Mouse (Mus musculus) CH12.LX (cell line): Measurements from ENCODE around the gene Rpl9-ps1. TPM values are rescaled to one million over a fixed set of nuclear protein-coding genes. Genes with fewer than 3 reads are reported as not detected.

Experiments used
- DNase-seq: peaks from one replicate; pipeline ENCODE4 v3.0.0-alpha.2; 2013; ENCODE audit errors: extremely low read depth
- H3K27ac ChIP-seq: 2 replicates; pipeline ENCODE4 v1.5.1; 2012; ENCODE audit warnings: low read depth, mild to moderate bottlenecking, control low read depth, moderate library complexity; ENCODE audit not compliant: insufficient read depth
- H3K27me3 ChIP-seq: replicated peaks from 2 replicates; pipeline ENCODE3; 2012; ENCODE audit warnings: inconsistent platforms
- H3K36me3 ChIP-seq, 2 experiments: replicated peaks in 1 of 2; 2 replicates each; pipeline versions ENCODE3 to v1.6.1; 2012; ENCODE audit warnings: inconsistent platforms in 1 of 2, low read length in 1 of 2, mild to moderate bottlenecking in 1 of 2, mixed read lengths in 1 of 2, moderate library complexity in 1 of 2; ENCODE audit not compliant: control insufficient read depth in 1 of 2, insufficient read depth in 1 of 2
- H3K4me1 ChIP-seq, 2 experiments: 2 replicates each; pipeline ENCODE4 v1.6.1; 2012; ENCODE audit warnings: inconsistent platforms in 1 of 2, moderate library complexity in 1 of 2; ENCODE audit not compliant: insufficient read depth in 2 of 2, control insufficient read depth in 1 of 2
- H3K4me2 ChIP-seq: 2 replicates; pipeline ENCODE4 v1.6.1; 2012; ENCODE audit warnings: low read depth, mild to moderate bottlenecking, control low read depth; ENCODE audit not compliant: poor library complexity, insufficient read depth, severe bottlenecking
- H3K4me3 ChIP-seq, 3 experiments: fragments of 150-350 bp in 1 of 3; sonication (generic) in 1 of 3; replicated peaks in 1 of 3; 2 replicates each; pipeline versions ENCODE3 to v1.5.1; 2011 to 2012; ENCODE audit warnings: low read depth in 2 of 3, low read length in 2 of 3, mild to moderate bottlenecking in 2 of 3, moderate library complexity in 2 of 3, control low read depth in 1 of 3, improper control_type of control experiment in 1 of 3, inconsistent platforms in 1 of 3, mixed read lengths in 1 of 3; ENCODE audit not compliant: poor library complexity in 1 of 3
- H3K79me2 ChIP-seq: replicated peaks from 2 replicates; pipeline ENCODE4 v1.6.1; 2012; ENCODE audit warnings: mild to moderate bottlenecking, moderate library complexity; ENCODE audit not compliant: control insufficient read depth, poor library complexity, insufficient read depth, severe bottlenecking; ENCODE audit errors: extremely low read depth
- H3K9ac ChIP-seq: 2 replicates; pipeline ENCODE4 v1.6.1; 2012; ENCODE audit warnings: low read depth, mild to moderate bottlenecking, control low read depth, moderate library complexity; ENCODE audit not compliant: insufficient read depth
- H3K9me3 ChIP-seq: replicated peaks from 2 replicates; pipeline ENCODE3; 2012; ENCODE audit warnings: low read length, inconsistent platforms, mixed read lengths
- BHLHE40 ChIP-seq: IDR thresholded peaks from 2 replicates; pipeline ENCODE4 v1.6.1; 2011; ENCODE audit warnings: mild to moderate bottlenecking, low read depth, low read length, improper control_type of control experiment
- CHD2 ChIP-seq: IDR thresholded peaks from 2 replicates; pipeline ENCODE4 v1.6.1; 2011; ENCODE audit warnings: low read length, improper control_type of control experiment
- CTCF ChIP-seq, 2 experiments: IDR thresholded peaks in 1 of 2; conservative IDR thresholded peaks in 1 of 2; 2 replicates each; pipeline ENCODE4 v1.5.1; 2011 to 2012; ENCODE audit warnings: low read depth in 2 of 2, low read length in 2 of 2, improper control_type of control experiment in 1 of 2, inconsistent platforms in 1 of 2, mild to moderate bottlenecking in 1 of 2, moderate library complexity in 1 of 2
- ELF1 ChIP-seq: IDR thresholded peaks from 2 replicates; pipeline ENCODE4 v1.6.1; 2014; ENCODE audit warnings: low read depth, mild to moderate bottlenecking, inconsistent platforms, low read length, improper control_type of control experiment
- EP300 ChIP-seq: IDR thresholded peaks from 2 replicates; pipeline ENCODE4 v1.6.1; 2011; ENCODE audit warnings: low read length, improper control_type of control experiment
- ETS1 ChIP-seq: conservative IDR thresholded peaks from 2 replicates; pipeline ENCODE4 v1.6.1; 2012; ENCODE audit warnings: low read depth, mild to moderate bottlenecking, inconsistent platforms, low read length, improper control_type of control experiment, moderate library complexity
- GABPA ChIP-seq: IDR thresholded peaks from 2 replicates; pipeline ENCODE4 v1.6.1; 2012; ENCODE audit warnings: low read depth, low read length, improper control_type of control experiment, inconsistent platforms; ENCODE audit not compliant: insufficient replicate concordance
- HCFC1 ChIP-seq: IDR thresholded peaks from 2 replicates; pipeline ENCODE4 v1.6.1; 2012; ENCODE audit warnings: low read depth, mild to moderate bottlenecking, inconsistent platforms, low read length, improper control_type of control experiment
- IRF4 ChIP-seq: IDR thresholded peaks from 2 replicates; pipeline ENCODE4 v1.6.1; 2014; ENCODE audit warnings: low read depth, mild to moderate bottlenecking, inconsistent platforms, low read length, improper control_type of control experiment
- JUN ChIP-seq: IDR thresholded peaks from 2 replicates; pipeline ENCODE4 v1.6.1; 2011; ENCODE audit warnings: low read depth, mild to moderate bottlenecking, low read length, improper control_type of control experiment, moderate library complexity; ENCODE audit not compliant: insufficient read depth
- JUND ChIP-seq: conservative IDR thresholded peaks from 2 replicates; pipeline ENCODE4 v1.6.1; 2011; ENCODE audit warnings: low read depth, low read length, improper control_type of control experiment
- KAT2A ChIP-seq: IDR thresholded peaks from 2 replicates; pipeline ENCODE4 v1.6.1; 2012; ENCODE audit warnings: low read length, improper control_type of control experiment, inconsistent platforms; ENCODE audit not compliant: insufficient replicate concordance
- MAFK ChIP-seq: IDR thresholded peaks from 2 replicates; pipeline ENCODE4 v1.6.1; 2011; ENCODE audit warnings: low read length, improper control_type of control experiment; ENCODE audit not compliant: insufficient replicate concordance
- MAX ChIP-seq: IDR thresholded peaks from 2 replicates; pipeline ENCODE4 v1.6.1; 2011; ENCODE audit warnings: low read length, improper control_type of control experiment
- MEF2A ChIP-seq: IDR thresholded peaks from 2 replicates; pipeline ENCODE4 v1.6.1; 2014; ENCODE audit warnings: low read depth, mild to moderate bottlenecking, inconsistent platforms, low read length, improper control_type of control experiment, borderline replicate concordance
- MXI1 ChIP-seq: IDR thresholded peaks from 2 replicates; pipeline ENCODE4 v1.6.1; 2011; ENCODE audit warnings: mild to moderate bottlenecking, low read depth, low read length, improper control_type of control experiment
- MYC ChIP-seq: IDR thresholded peaks from 2 replicates; pipeline ENCODE4 v1.6.1; 2011; ENCODE audit warnings: low read depth, mild to moderate bottlenecking, improper control_type of control experiment, low read length
- NRF1 ChIP-seq: IDR thresholded peaks from 2 replicates; pipeline ENCODE4 v1.6.1; 2014; ENCODE audit warnings: low read depth, mild to moderate bottlenecking, inconsistent platforms, low read length, improper control_type of control experiment, moderate library complexity
- PAX5 ChIP-seq: IDR thresholded peaks from 2 replicates; pipeline ENCODE4 v1.6.1; 2012; ENCODE audit warnings: low read length, inconsistent platforms, mixed read lengths
- POLR2A ChIP-seq: IDR thresholded peaks from 2 replicates; pipeline ENCODE4 v1.6.1; 2011; ENCODE audit warnings: low read depth, mild to moderate bottlenecking, improper control_type of control experiment, low read length
- RCOR1 ChIP-seq: conservative IDR thresholded peaks from 2 replicates; pipeline ENCODE4 v1.6.1; 2012; ENCODE audit warnings: low read depth, mild to moderate bottlenecking, inconsistent platforms, low read length, improper control_type of control experiment
- TBP ChIP-seq: conservative IDR thresholded peaks from 2 replicates; pipeline ENCODE4 v1.6.1; 2011; ENCODE audit warnings: low read depth, low read length, improper control_type of control experiment
- TCF12 ChIP-seq: IDR thresholded peaks from 2 replicates; pipeline ENCODE4 v1.6.1; 2014; ENCODE audit warnings: low read depth, mild to moderate bottlenecking, inconsistent platforms, low read length, improper control_type of control experiment
- UBTF ChIP-seq: IDR thresholded peaks from 2 replicates; pipeline ENCODE4 v1.6.1; 2012; ENCODE audit warnings: low read depth, mild to moderate bottlenecking, inconsistent platforms, low read length, improper control_type of control experiment, moderate library complexity
- USF1 ChIP-seq: IDR thresholded peaks from 2 replicates; pipeline ENCODE4 v1.6.1; 2014; ENCODE audit warnings: low read depth, mild to moderate bottlenecking, inconsistent platforms, low read length, improper control_type of control experiment
- USF2 ChIP-seq: conservative IDR thresholded peaks from 2 replicates; pipeline ENCODE4 v1.6.1; 2011; ENCODE audit warnings: low read depth, low read length, improper control_type of control experiment
- ZKSCAN1 ChIP-seq: IDR thresholded peaks from 2 replicates; pipeline ENCODE4 v1.6.1; 2012; ENCODE audit warnings: low read depth, inconsistent platforms, low read length, improper control_type of control experiment, borderline replicate concordance
- ZMIZ1 ChIP-seq: IDR thresholded peaks from 2 replicates; pipeline ENCODE4 v1.6.1; 2012; ENCODE audit warnings: low read depth, mild to moderate bottlenecking, inconsistent platforms, low read length, improper control_type of control experiment
- ZNF384 ChIP-seq: IDR thresholded peaks from 2 replicates; pipeline ENCODE4 v1.6.1; 2012; ENCODE audit warnings: low read depth, low read length, improper control_type of control experiment, inconsistent platforms
- dilution Hi-C: fragments of 300-500 bp; cut with MboI; formaldehyde crosslinking; loops from 2 replicates; pipeline ENCODE4 v1.14.3; 2020; ENCODE audit warnings: low sequenced_read_pairs; ENCODE audit not compliant: extremely low pct_unique_long_range_greater_than_20kb, extremely low pct_ligation_motif_present
- in situ Hi-C: fragments of 300-500 bp; cut with MboI; formaldehyde crosslinking; loops from 3 replicates; pipeline ENCODE4 v1.14.3; 2019; ENCODE audit warnings: low sequenced_read_pairs, low pct_ligation_motif_present, low pct_unique_long_range_greater_than_20kb, mixed read lengths
- polyA plus RNA-seq: library from polyadenylated mRNA; unstranded; fragments of >175 nt; gene quantifications from 2 replicates; pipeline ENCODE4 v1.2.1, GENCODE M21; 2012; ENCODE audit warnings: low read depth; ENCODE audit not compliant: insufficient read length
- total RNA-seq, 2 experiments: library from RNA; depleted of rRNA; stranded (reverse); fragments of 300-350 nt in 1 of 2; fragments of >200 nt in 1 of 2; gene quantifications; 2 replicates each; pipeline ENCODE4 v1.2.3; 2012 to 2014

Gene Rpl9-ps1
- not detected in 2 replicates for total RNA-seq (2012; rRNA removed)
- total RNA-seq (2014; rRNA removed) = not detected in 2 replicates
- not detected in 2 replicates for polyA plus RNA-seq

DNA sequence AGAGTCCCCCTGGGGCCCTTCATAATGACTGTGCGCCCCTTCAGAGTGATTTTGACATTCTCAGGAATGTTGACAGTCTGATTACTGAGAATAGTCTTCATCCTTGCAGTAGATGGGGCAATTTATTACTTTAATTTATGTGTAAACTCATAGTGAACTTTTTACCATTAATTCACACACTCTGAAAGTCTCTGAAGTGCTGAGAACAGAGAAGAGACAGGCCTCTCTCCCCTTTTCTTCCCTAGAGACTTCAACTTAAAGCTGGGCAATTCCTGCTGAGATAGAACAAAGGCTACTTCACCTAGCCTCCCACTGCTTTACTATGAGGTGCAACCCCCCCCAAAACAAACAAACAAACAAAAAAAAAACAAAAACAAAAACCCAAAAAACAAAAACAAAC is at the start of gene Rpl9-ps1:
Rpl9-ps1 (minus strand) TSS at position 101 of the 400 bp plus-strand sequence.
- in situ Hi-C loops = no loop called here
- no peaks in the 10 kb centered on the region for H3K36me3 ChIP-seq
- H3K4me3 ChIP-seq = no peak within 1 kb of the TSS
- H3K27me3 ChIP-seq = no peaks in the 10 kb centered on the region
- no peak within 1 kb of the TSS for H3K27ac ChIP-seq
- peaks cover 14 to 34% of the 10 kb centered on the region in 2 experiments for H3K4me1 ChIP-seq
- no peaks in the 10 kb centered on the region for H3K79me2 ChIP-seq
- dilution Hi-C loops = no loop called here
- no peak for DNase-seq
- no peaks in the 10 kb centered on the region for H3K9me3 ChIP-seq
- no peak within 1 kb of the TSS for H3K4me2 ChIP-seq
- H3K9ac ChIP-seq = no peak within 1 kb of the TSS
- TF ChIP-seq ZKSCAN1 = no peak
- TF ChIP-seq TCF12 = no peak
- no peak for TF ChIP-seq POLR2A
- TF ChIP-seq MAX = no peak
- TF ChIP-seq ELF1 = no peak
- TF ChIP-seq MAFK = no peak
- TF ChIP-seq KAT2A = no peak
- no peak for TF ChIP-seq PAX5
- TF ChIP-seq MYC = no peak
- TF ChIP-seq IRF4 = no peak
- TF ChIP-seq NRF1 = no peak
- TF ChIP-seq ETS1 = no peak

DNA sequence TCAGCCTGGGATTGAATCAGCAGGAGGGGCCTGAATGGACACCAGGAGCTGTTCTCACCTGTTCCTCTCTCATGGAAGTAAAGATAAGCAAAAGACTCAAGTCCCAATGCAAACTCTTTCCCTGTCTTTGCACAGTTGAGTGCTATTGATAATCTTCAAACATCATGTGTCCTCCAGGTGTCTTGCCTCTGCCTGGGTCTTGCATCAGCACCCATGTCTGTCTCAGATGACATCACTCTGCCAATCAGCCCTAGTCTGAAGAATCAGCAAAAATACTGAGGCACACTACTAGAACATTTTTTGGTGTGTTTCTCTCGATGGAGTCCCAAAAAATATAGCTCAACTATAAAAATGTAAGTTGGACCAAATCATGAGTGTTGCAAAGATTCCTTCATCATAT is 46.6 kb upstream of the Rpl9-ps1 start:
- no peaks in the 10 kb centered on the region for H3K36me3 ChIP-seq
- peaks cover 4 to 9% of the 10 kb centered on the region in 2 experiments for H3K4me1 ChIP-seq
- dilution Hi-C loops (no loop called here), in situ Hi-C loops (no loop called here)
- peak; percentile 42 for DNase-seq
- no peak overlapping the region for H3K27ac ChIP-seq
- TF ChIP-seq JUND (no peak; the same call in 1 of the 2 replicates), MXI1 (no peak), JUN (peak; percentile 17; the same call in 1 of the 2 replicates), TCF12 (peak; percentile 36; the same call in 1 of the 2 replicates), MAX (peak; percentile 48; the same call in 1 of the 2 replicates), NRF1 (no peak), ETS1 (peak; percentile 71), MEF2A (peak; percentile 54; the same call in 1 of the 2 replicates), PAX5 (no peak), POLR2A (no peak), ELF1 (no peak), RCOR1 (no peak), USF2 (no peak), UBTF (no peak), TBP (no peak), BHLHE40 (no peak), GABPA (no peak), CTCF (conservative IDR thresholded peaks at IDR 0.05 in 1 of 2, IDR thresholded peaks at IDR 0.05 in 1 of 2; ENCODE audit: low read depth in 2 of 2, low read length in 2 of 2) (no peak), ZMIZ1 (no peak), CHD2 (no peak), USF1 (no peak), KAT2A (no peak), ZKSCAN1 (no peak), MAFK (peak; percentile 53; the same call in 1 of the 2 replicates), ZNF384 (no peak), HCFC1 (no peak), EP300 (no peak)
- no peaks in the 10 kb centered on the region for H3K79me2 ChIP-seq
- H3K9ac ChIP-seq = no peak overlapping the region
- H3K27me3 ChIP-seq = peaks cover 3% of the 10 kb centered on the region
- H3K9me3 ChIP-seq = no peaks in the 10 kb centered on the region
- H3K4me3 ChIP-seq = no peak overlapping the region
- H3K4me2 ChIP-seq = no peak overlapping the region
